Mouse (Mus musculus) liver, adult 2 months (tissue): Measurements from ENCODE around the gene Zc3h18.

Source experiments
- CTCF ChIP-seq: fragments of 200-500 bp; IDR thresholded peaks from 2 replicates; pipeline ENCODE4 v1.5.1; 2011; ENCODE audit warnings: low read depth, low read length, control low read depth
- POLR2A ChIP-seq: fragments of 200-500 bp; IDR thresholded peaks from 2 replicates; pipeline ENCODE4 v1.6.1; 2011; ENCODE audit warnings: low read length, control low read depth; ENCODE audit not compliant: insufficient read depth; ENCODE audit errors: extremely low read depth

- TF ChIP-seq POLR2A = no peak
- no peak for TF ChIP-seq CTCF
These were observed 28.4 kb upstream of the Zc3h18 start for GRCm38 (mm10) chr8:122347811-122348552.
